Mouse (Mus musculus): Measurements from ENCODE around the gene Asxl1.

Gene Asxl1

GRCm38 (mm10) chr2:153417841-153418240 is 72.2 kb downstream of the Asxl1 start:
- no peak for DNase-seq

DNA sequence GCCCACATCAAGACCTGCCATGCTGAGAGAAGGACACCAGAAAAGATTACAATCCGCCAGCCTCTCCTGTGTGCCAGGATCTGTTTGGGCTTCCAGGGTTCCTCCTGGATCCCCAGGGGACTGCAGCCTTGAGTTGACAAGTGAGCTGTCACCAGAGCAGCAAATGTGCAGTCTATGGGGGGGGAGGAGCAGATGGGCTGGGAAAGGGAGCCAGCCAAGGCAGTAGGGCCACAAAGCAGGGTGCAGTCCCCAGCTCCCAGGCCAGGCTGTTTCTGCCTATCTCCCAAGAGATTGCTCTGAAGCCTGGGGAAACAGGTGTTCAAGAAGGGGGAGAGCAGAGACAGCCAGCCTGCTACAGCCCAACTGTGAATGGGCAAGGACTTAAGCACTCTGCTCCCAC is 72.8 kb downstream of the Asxl1 start:
- no peak for DNase-seq

DNA sequence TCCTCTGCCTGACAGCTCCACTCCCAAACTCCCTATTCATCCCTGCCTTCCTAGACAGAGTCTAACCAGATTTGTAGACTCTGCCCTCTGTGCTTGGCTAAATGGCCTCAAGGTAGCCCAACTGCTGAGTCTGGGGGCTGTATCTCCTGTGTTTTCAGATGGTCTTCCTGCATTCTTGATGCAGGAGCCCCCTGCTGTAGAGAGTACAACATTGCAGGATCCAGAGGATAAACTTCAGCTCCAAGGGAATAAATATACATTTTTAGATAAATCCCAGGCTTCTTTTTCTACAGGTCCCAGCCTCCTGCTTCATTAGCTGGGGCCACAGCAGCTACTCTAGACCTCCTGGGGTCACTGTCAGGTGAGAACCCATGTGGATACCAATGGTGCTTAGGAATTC is 75.6 kb downstream of the Asxl1 start:
- no peak for DNase-seq

DNA sequence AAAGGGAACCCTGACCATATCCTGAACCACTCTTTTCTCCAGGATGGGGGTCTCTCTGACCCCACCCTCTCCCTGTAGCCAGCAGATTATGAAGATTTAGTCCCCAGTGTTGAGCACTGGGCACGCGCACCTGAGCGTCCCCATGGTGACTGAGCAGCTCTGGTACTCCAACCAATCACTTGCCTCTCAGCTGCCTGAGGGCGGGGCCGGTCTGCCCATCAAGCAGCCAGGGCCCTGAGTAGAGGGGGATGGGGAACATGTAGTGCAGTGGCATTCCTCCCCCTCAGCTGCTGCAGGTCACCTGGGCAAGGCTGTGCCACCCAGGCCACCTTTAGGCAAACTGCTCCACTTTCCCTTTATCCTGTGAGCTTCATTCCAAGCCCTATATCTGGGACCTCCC is 76.4 kb downstream of the Asxl1 start:
- DNase-seq, result peak; percentile 54

DNA sequence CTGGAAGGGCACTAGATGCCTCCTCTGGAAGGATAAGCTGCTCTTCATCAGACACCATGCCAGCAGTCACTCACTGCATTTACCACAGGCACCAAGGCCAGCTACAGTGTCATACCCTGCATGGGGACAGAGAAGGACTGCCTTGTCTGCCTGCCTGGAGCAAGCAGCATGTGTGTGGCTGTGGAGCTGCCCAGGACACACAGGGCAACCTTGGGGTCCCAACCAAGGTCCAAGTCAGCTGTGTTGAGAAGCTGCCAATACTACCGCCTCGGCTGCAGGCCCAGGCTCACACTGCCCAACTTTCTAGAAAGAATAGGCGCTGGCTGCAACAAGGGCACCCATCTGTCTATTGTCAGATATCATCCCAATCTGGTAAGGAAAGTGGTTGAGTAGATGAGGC is 77.5 kb downstream of the Asxl1 start:
- no peak for DNase-seq

DNA sequence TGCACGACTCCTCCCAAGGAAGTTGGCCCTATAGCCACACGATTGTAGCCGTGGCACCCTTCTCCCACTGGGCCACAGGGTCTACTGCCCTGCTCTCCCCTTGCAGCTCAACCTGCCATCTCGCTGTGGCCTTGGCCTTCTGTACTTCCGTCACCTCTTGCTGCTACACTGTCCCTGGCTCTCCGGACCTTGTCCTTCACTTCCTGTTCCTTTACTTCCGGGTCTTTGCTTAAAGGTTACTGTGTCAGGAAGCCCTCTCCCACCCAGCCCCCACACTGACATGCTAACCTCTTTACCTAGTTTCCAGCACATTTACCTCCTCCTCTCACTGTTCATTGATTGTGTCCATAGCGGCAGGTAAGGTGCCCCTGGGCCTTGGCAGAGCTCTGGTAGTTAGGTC is 78.9 kb downstream of the Asxl1 start:
- no peak for DNase-seq

GRCm38 (mm10) chr2:153425124-153425844 is 79.7 kb downstream of the Asxl1 start:
- no peak for DNase-seq

DNA sequence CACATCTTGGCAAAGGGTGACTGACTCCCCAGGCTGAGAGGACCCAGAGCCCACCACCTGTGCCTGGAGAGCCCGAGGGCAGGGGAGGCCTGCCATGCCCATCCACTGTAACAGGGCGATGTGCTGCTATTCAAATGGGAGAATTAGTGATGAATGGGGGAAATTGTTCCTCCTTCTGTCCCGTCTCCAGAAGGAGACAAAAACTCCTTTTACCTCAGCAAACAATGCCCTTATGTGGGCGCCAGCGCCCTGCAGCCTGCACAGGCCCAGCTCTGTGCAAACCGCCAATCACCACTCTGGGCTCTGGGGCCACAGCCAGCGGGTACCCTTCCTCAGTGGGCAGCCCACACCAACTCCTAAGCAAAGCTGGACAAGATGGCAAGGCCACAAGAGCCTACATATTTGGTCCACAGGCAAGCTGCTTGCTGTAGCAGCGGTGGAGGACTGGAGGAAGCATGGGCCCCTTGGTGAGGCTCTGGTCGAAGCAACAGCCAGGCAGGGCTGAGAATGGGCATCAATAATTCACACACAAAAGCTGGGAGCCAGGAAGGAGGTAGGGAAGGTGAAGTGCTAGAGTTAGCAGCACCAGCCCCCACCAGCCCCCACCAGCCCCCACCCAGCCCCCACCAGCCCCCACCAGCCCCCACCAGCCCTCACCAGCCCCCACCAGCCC is 80.5 kb downstream of the Asxl1 start:
- peak; percentile 27 for DNase-seq

DNA sequence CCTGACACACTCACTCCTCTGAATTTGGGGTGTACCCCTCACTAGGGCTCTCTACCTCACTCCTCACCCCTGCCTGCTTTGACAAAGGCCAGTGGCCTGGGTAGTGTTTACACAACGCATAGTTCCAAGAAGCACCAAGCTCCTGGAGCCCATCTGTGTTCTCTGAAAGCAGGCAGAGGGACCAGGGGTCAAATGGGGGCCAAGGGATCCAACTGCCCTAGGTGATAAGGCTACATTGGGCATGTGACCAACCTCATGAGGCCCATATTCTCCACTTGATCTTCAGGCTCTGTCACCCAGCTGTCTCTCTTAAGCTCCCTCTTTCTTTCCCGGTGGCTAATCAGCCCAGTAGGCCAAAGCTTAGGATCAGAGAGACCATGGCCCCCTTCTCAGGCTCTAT is 81.3 kb downstream of the Asxl1 start:
- DNase-seq, result no peak

GRCm38 (mm10) chr2:153428485-153428884 is 82.9 kb downstream of the Asxl1 start:
- no peak for DNase-seq

DNA sequence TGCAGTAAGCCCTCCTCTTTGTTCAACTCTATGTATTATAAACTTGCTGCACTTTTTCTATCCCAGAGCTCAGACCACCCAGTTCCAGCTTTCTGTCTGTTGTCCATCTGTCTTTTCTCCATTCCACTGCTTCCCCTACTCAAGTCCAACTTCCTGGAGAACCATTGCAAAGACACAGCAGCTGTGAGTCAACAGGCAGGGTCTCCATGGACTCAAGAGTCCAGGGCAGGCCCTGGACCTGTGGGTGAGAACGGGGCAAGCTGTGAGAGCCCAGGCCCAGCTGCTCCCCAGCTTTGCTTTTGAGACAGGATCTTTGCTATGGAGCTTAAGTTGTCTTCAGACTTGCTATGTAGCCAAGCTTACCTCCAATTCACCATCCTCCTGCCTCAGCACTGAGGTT is 84.9 kb downstream of the Asxl1 start:
- no peak for DNase-seq

DNA sequence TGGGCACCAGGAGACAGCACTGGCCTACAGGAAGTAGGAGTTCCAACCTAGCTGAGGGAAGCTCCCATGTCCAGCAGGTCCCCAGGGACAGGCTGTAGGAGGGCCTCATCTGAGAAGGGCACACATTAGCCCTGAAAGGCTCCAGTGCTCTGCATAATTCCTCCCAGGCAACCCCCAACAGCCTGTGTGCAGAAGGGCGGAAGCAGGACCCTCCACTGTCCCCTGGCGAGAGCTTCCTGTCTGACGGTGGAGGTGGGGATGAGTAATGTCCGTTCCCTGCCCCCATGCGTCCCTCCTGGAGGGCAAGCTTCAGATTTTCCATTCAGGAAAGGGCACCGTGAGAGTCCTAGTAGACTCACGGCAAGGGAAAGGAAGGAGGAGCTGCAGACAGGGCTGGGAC is 86.9 kb downstream of the Asxl1 start:
- DNase-seq, result no peak

DNA sequence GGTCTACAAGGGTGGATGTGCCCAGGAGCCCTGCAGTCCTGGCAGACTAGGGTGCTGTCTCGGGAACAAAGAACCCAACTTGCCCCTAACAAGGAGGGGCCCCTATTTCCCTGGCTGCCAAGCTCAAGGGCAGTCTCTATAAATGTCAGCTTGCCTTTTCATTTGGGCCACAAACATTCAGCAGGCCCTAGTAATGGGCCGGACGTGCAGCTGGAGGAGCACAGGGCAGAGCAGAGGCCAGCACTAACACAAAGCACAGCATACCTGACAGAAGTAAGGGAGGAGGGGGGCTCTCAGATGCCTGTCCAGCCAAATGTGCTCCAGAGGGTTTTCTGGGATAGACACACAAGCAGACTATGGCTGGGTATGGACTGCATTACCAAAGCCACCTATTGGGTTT is 88.2 kb downstream of the Asxl1 start:
- DNase-seq, result no peak

- no peak for DNase-seq
These were observed 89.5 kb downstream of the Asxl1 start for GRCm38 (mm10) chr2:153434880-153435831.

GRCm38 (mm10) chr2:153436641-153437305 is 91.1 kb downstream of the Asxl1 start:
- DNase-seq, result no peak

GRCm38 (mm10) chr2:153437306-153437659 is 91.7 kb downstream of the Asxl1 start:
- no peak for DNase-seq

DNA sequence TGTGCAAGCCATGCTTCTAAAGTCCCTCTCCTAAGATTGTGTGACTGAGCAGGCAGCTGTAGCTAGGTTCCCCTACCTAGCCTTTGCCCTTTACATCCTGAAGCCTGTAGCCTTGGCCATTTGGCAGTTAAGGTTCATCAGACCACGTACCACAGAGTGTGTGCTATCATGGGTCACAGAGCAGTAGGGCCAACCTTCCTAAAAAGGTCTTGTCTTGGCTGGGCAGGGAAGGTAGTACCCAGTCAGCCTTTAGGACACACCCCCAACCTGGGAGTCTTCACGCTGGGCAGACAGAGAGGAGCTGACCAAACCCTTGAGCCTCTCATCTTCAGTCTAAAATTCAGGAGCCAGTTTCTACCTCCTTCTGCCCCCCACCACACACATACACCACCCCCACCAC is 95.1 kb downstream of the Asxl1 start:
- DNase-seq, result no peak

GRCm38 (mm10) chr2:153441228-153441627 is 95.6 kb downstream of the Asxl1 start:
- no peak for DNase-seq

DNA sequence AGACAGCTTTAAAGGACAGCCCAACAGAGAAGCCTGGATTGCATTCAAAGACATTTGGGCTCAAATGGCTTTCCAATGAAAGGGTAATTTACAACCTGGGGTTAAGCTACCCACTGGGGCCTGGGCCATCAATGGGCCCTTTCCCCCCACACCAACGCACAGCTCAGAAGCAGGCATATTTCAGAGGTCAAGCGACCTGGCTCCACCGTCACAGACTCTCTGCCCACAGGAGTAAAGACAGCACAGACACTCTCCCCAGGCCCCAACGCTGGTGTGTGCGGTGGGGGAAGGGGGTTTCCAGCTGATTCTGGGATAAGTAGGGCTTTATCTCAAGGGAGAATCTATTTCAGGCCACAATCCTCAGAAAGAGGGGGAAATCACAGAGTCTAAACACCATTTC is 97.1 kb downstream of the Asxl1 start:
- no peak for DNase-seq

GRCm38 (mm10) chr2:153443434-153444240 is 98.0 kb downstream of the Asxl1 start:
- DNase-seq, result peak; percentile 46

DNA sequence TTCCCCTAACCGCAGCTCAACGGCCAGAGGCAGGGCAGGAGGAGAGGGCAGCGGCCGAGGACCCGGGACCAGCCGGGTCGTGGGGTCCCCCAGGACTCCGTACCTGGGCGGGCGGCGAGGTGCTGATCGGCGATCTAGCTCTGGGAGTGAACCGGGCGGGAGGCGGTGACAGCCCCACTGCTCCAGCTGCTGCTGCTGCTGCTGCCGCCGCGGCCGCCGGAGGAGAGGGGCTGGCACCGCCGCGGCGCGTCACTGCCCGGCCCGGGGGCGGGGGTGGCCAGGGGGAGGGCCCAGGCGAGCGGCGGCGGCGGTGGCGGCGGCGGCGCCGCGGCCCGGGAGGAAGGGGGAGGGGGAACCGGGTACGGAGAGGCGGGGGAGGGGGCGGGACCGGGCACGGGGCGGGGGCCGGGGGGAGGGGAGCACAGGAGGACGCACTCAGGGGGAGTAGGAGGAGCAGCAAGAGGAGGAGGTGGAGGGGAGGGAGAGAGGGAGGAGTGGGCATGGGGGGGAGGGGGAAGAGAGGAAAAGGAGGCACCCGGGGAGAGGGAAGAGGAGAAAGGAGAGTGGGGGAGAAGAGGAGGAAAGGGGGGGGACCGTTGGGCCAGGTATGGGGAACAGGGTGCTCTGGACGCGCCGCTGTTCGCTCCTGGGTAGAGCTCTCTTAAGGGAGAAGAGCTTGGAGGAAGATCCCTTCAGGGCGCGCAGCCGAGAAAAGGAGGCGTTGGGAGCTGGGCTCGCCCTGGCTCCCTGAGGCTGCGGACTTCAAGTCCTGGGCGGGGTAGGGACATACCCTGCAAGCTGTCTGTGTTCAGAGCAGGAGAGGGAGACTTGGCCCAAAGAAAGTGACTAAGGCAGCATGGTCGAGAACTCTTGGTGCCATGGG is 98.9 kb downstream of the Asxl1 start:
- peak; percentile 63 for DNase-seq
